Mouse (Mus musculus) testis, adult 2 months (tissue): ENCODE data around the gene Fhl2.

Source experiments
- CTCF ChIP-seq: fragments of 200-500 bp; IDR thresholded peaks from 2 replicates; pipeline ENCODE4 v1.5.1; 2012; ENCODE audit warnings: low read depth, mild to moderate bottlenecking, inconsistent platforms, low read length, moderate library complexity; ENCODE audit not compliant: control insufficient read depth, insufficient read depth, insufficient replicate concordance
- POLR2A ChIP-seq: fragments of 200-500 bp; IDR thresholded peaks from 2 replicates; pipeline ENCODE4 v1.6.1; 2012; ENCODE audit warnings: low read depth, mild to moderate bottlenecking, inconsistent platforms, low read length, moderate library complexity; ENCODE audit not compliant: control insufficient read depth

DNA sequence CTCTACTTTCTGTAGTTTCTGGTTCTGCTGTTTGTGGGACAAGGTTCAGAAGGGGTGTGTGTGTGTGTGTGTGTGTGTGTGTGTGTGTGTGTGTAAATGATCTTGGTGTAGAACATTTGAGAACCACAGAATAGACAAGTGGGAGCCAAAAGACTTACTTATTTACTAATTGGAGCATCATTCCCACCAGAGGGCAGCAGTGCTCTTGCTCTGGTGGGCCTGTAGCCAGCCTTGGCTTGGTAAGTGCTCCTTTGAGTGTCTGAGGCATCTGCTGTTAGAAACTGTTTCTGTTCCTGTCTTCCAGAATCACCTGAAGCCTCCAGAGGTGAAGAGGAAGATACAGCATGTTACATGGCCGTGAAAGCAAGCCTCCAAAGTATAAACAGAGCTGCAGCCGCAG is 83.9 kb downstream of the Fhl2 start:
- TF ChIP-seq CTCF = peak; percentile 35; the same call in 1 of the 2 replicates
- TF ChIP-seq POLR2A = no peak
